Mouse (Mus musculus): ENCODE measurements around the gene Mon1a. TPM values are rescaled to one million over a fixed set of nuclear protein-coding genes. Genes with fewer than 3 reads are reported as not detected.
A peak's percentile ranks its signal among the peaks of the same experiment; 100 is the strongest.

Mon1a gene
- polyA plus RNA-seq, 1 experiment from 2014 or later = 18.9 TPM

GRCm38 (mm10) chr9:107891023-107891422 is 3.1 kb downstream of the Mon1a start:
- Histone ChIP-seq H3K27me3 (peaks cover 11% of the 10 kb centered on the region), H3K27ac (no peak overlapping the region), H3K4me2 (no peak overlapping the region), H3K9ac (no peak overlapping the region), H3K9me3 (replicated peaks) (no peaks in the 10 kb centered on the region), H3K4me3 (no peak overlapping the region), H3K4me1 (peaks cover 11% of the 10 kb centered on the region), H3K36me3 (ENCODE audit: poor library complexity, severe bottlenecking) (peaks cover 1% of the 10 kb centered on the region)
- no peak for ATAC-seq
- 95% methylated on average over 1 of the region's 1 CpGs for whole genome bisulfite sequencing

GRCm38 (mm10) chr9:107898563-107898962 is 10.6 kb downstream of the Mon1a start:
- Histone ChIP-seq H3K36me3 (ENCODE audit: poor library complexity, severe bottlenecking) (peaks cover 38% of the 10 kb centered on the region; the same call in 1 of the 2 replicates), H3K9ac (no peak overlapping the region), H3K4me3 (no peak overlapping the region), H3K27ac (no peak overlapping the region), H3K27me3 (peaks cover 23% of the 10 kb centered on the region), H3K4me2 (no peak overlapping the region), H3K4me1 (peaks cover 17% of the 10 kb centered on the region), H3K9me3 (replicated peaks) (no peaks in the 10 kb centered on the region)
- no peak for ATAC-seq
- 88% methylated on average over 10 of the region's 10 CpGs for WGBS

- Histone ChIP-seq H3K27ac (no peak overlapping the region), H3K4me2 (no peak overlapping the region), H3K9me3 (replicated peaks) (no peaks in the 10 kb centered on the region), H3K36me3 (ENCODE audit: poor library complexity, severe bottlenecking) (peaks cover 38% of the 10 kb centered on the region; the same call in 1 of the 2 replicates), H3K4me3 (no peak overlapping the region), H3K4me1 (peaks cover 17% of the 10 kb centered on the region), H3K9ac (no peak overlapping the region), H3K27me3 (peaks cover 23% of the 10 kb centered on the region)
- 74% methylated on average over 12 of the region's 12 CpGs for WGBS
- ATAC-seq = no peak
Observed at GRCm38 (mm10) chr9:107899855-107900254, 11.9 kb downstream of the Mon1a start.

GRCm38 (mm10) chr9:107900840-107901626 is 13.1 kb downstream of the Mon1a start:
- Histone ChIP-seq H3K9ac (peak overlapping the region; percentile 65), H3K27ac (no peak overlapping the region), H3K27me3 (peaks cover 23% of the 10 kb centered on the region), H3K4me1 (peaks cover 17% of the 10 kb centered on the region), H3K9me3 (replicated peaks) (no peaks in the 10 kb centered on the region), H3K4me3 (peak overlapping the region; percentile 36), H3K4me2 (peak overlapping the region; percentile 66), H3K36me3 (ENCODE audit: poor library complexity, severe bottlenecking) (peaks cover 36% of the 10 kb centered on the region; the same call in 1 of the 2 replicates)
- 4% methylated on average over 44 of the region's 44 CpGs for WGBS
- peak; percentile 71 for ATAC-seq

- Histone ChIP-seq H3K4me2 (peak overlapping the region; percentile 66), H3K27me3 (peaks cover 23% of the 10 kb centered on the region), H3K4me1 (peaks cover 19% of the 10 kb centered on the region), H3K36me3 (ENCODE audit: poor library complexity, severe bottlenecking) (peaks cover 31% of the 10 kb centered on the region; the same call in 1 of the 2 replicates), H3K9ac (peak overlapping the region; percentile 65), H3K27ac (no peak overlapping the region), H3K4me3 (peak overlapping the region; percentile 36), H3K9me3 (replicated peaks) (no peaks in the 10 kb centered on the region)
- 10% methylated on average over 17 of the region's 17 CpGs for WGBS
- no peak for ATAC-seq
Observed at GRCm38 (mm10) chr9:107901627-107901914, 13.6 kb downstream of the Mon1a start.

GRCm38 (mm10) chr9:107904726-107905125 is 16.8 kb downstream of the Mon1a start:
- no peak overlapping the region for H3K4me2 ChIP-seq
- peaks cover 31% of the 10 kb centered on the region for H3K27me3 ChIP-seq
- WGBS = 5% methylated on average over 4 of the region's 4 CpGs
- H3K36me3 ChIP-seq (ENCODE audit: poor library complexity, severe bottlenecking) = peaks cover 16% of the 10 kb centered on the region; the same call in 1 of the 2 replicates
- peak; percentile 61 for ATAC-seq
- no peak overlapping the region for H3K27ac ChIP-seq
- H3K9ac ChIP-seq = no peak overlapping the region
- H3K4me1 ChIP-seq = peaks cover 42% of the 10 kb centered on the region
- H3K9me3 ChIP-seq (replicated peaks) = no peaks in the 10 kb centered on the region
- H3K4me3 ChIP-seq = no peak overlapping the region

- 0 out of 2 replicates have a peak, but pooled peaks have one; percentile 34 for ATAC-seq
- peaks cover 20% of the 10 kb centered on the region for H3K27me3 ChIP-seq
Observed at GRCm38 (mm10) chr9:107906252-107906966, 18.5 kb downstream of the Mon1a start, which contains the start of gene Mst1r. Gene Mst1r (plus strand): TSS chr9:107906873.

GRCm38 (mm10) chr9:107906967-107907800 is 19.2 kb downstream of the Mon1a start:
- 0 out of 2 replicates have a peak, but pooled peaks have one; percentile 1 for ATAC-seq
- H3K4me1 ChIP-seq = peaks cover 26% of the 10 kb centered on the region
- WGBS = 56% methylated on average over 31 of the region's 31 CpGs

More at GRCm38 (mm10) chr9:107906252-107906966, 18.5 kb downstream of the Mon1a start, which contains the start of gene Mst1r:
- Histone ChIP-seq H3K4me3 (peak within 1 kb of the TSS; percentile 24; the same call in 1 of the 2 replicates), H3K4me1 (peaks cover 29% of the 10 kb centered on the region), H3K9me3 (replicated peaks) (no peaks in the 10 kb centered on the region), H3K27ac (no peak within 1 kb of the TSS), H3K36me3 (ENCODE audit: poor library complexity, severe bottlenecking) (peaks cover 8% of the 10 kb centered on the region; the same call in 1 of the 2 replicates), H3K9ac (0 out of 2 replicates have a peak within 1 kb of the TSS, but pooled peaks have one; percentile 37), H3K4me2 (peak within 1 kb of the TSS; percentile 52)
- 24% methylated on average over 19 of the region's 19 CpGs for WGBS

GRCm38 (mm10) chr9:107907801-107908120 is 19.8 kb downstream of the Mon1a start:
- Histone ChIP-seq H3K27me3 (peaks cover 11% of the 10 kb centered on the region), H3K9me3 (replicated peaks) (no peaks in the 10 kb centered on the region), H3K36me3 (ENCODE audit: poor library complexity, severe bottlenecking) (peaks cover 2% of the 10 kb centered on the region; the same call in 1 of the 2 replicates), H3K27ac (no peak overlapping the region), H3K4me1 (peaks cover 26% of the 10 kb centered on the region), H3K9ac (no peak overlapping the region), H3K4me3 (no peak overlapping the region), H3K4me2 (no peak overlapping the region)
- no peak for ATAC-seq
- WGBS = 89% methylated on average over 14 of the region's 14 CpGs

More at GRCm38 (mm10) chr9:107906967-107907800, 19.2 kb downstream of the Mon1a start:
- Histone ChIP-seq H3K36me3 (ENCODE audit: poor library complexity, severe bottlenecking) (peaks cover 7% of the 10 kb centered on the region; the same call in 1 of the 2 replicates), H3K4me3 (peak overlapping the region; percentile 24; the same call in 1 of the 2 replicates), H3K4me2 (peak overlapping the region; percentile 52), H3K27ac (no peak overlapping the region), H3K27me3 (peaks cover 14% of the 10 kb centered on the region), H3K9me3 (replicated peaks) (no peaks in the 10 kb centered on the region), H3K9ac (0 out of 2 replicates have a peak overlapping the region, but pooled peaks have one; percentile 37)

- Histone ChIP-seq H3K27me3 (peaks cover 11% of the 10 kb centered on the region), H3K4me3 (no peak overlapping the region), H3K9me3 (replicated peaks) (no peaks in the 10 kb centered on the region), H3K4me1 (peaks cover 26% of the 10 kb centered on the region), H3K9ac (0 out of 2 replicates have a peak overlapping the region, but pooled peaks have one; percentile 17), H3K36me3 (ENCODE audit: poor library complexity, severe bottlenecking) (no peaks in the 10 kb centered on the region), H3K4me2 (peak overlapping the region; percentile 17; the same call in 1 of the 2 replicates), H3K27ac (no peak overlapping the region)
- 23% methylated on average over 18 of the region's 18 CpGs for WGBS
- no peak for ATAC-seq
Observed at GRCm38 (mm10) chr9:107908410-107909158, 20.6 kb downstream of the Mon1a start.

Measured in forebrain, embryonic 13.5 days (tissue).